Mouse (Mus musculus) left cerebral cortex, adult 6 months (tissue): ENCODE results near the gene Togaram1. TPM values are rescaled to one million over a fixed set of nuclear protein-coding genes. Genes with fewer than 3 reads are reported as not detected.

Experiments
- long read RNA-seq, 2 experiments: library from polyadenylated mRNA; unstranded; transcript quantifications; one replicate each; pipeline ENCODE4 v2.0.0; 2019 to 2020
- polyA plus RNA-seq: library from polyadenylated mRNA; unstranded; fragments of <200 nt; fragmentation: Nextera tagmentation; gene quantifications from 2 replicates; pipeline ENCODE4 v1.2.3, GENCODE M21; 2021

The Togaram1 gene
- polyA plus RNA-seq, result 9.5 and 11.6 TPM in 2 replicates
- long read RNA-seq, experiment 1, full-length matches to known transcripts, result 11 of 71 reads
- long read RNA-seq, experiment 1, partial matches to known transcripts, result 52 of 71 reads
- long read RNA-seq, experiment 1, other reads (novel, unspliced or antisense), result 8 of 71 reads
- long read RNA-seq, experiment 2, transcript Togaram1-205 (1 exons, 1,815 nt), result major isoform, 6 of 29 reads
- long read RNA-seq, experiment 2, partial matches to known transcripts, result 22 of 29 reads
- long read RNA-seq, experiment 2, other reads (novel, unspliced or antisense), result 1 of 29 reads

DNA sequence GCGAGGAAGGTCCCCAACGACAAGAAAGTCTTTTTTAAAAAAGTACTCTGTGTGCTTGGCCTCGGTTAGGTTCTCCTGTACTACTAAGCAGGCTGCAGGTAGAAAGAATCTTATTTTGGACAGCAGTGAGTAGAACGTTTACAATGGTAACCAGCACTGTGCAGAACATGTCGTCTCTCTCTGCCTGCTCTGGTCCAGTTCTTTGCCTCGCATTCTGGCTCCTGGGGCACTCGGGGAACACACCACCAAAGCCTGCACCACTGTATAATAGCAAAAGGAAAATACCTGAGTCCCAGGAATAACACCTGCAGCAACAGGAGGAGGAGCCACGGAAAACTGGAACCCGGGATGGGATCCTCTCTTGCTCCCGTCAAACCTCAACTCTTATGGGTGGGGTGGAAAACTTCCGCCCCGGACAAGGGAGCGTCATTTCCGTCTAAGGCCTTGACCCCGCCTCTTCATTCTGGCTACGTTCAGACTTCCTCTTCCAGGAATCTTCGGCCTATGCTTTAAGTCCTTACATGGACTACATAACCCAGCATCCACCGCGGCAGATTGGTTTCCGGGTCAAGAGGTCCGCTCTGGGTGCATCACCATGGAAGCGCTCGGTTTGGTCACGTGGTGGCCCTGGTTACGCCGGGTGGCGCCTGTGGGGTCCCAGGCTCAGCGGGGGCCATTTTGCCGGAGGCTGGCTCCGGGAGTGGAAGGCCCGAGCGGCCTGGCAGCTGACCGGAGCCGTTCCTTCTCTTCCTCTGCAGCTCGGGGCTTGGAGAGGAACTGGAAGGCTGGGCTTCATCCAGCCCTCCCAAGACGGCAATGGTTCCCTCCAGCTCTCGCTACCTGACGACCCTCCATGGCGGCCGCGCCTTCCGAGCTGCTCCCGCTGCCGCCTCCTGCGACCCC is at the start of gene Togaram1, which contains the start of gene Klhl28:
Gene Togaram1 (plus strand): TSS at position 681 of the 903 bp plus-strand sequence.
Gene Klhl28 (minus strand): TSS at position 411 of the 903 bp plus-strand sequence.

DNA sequence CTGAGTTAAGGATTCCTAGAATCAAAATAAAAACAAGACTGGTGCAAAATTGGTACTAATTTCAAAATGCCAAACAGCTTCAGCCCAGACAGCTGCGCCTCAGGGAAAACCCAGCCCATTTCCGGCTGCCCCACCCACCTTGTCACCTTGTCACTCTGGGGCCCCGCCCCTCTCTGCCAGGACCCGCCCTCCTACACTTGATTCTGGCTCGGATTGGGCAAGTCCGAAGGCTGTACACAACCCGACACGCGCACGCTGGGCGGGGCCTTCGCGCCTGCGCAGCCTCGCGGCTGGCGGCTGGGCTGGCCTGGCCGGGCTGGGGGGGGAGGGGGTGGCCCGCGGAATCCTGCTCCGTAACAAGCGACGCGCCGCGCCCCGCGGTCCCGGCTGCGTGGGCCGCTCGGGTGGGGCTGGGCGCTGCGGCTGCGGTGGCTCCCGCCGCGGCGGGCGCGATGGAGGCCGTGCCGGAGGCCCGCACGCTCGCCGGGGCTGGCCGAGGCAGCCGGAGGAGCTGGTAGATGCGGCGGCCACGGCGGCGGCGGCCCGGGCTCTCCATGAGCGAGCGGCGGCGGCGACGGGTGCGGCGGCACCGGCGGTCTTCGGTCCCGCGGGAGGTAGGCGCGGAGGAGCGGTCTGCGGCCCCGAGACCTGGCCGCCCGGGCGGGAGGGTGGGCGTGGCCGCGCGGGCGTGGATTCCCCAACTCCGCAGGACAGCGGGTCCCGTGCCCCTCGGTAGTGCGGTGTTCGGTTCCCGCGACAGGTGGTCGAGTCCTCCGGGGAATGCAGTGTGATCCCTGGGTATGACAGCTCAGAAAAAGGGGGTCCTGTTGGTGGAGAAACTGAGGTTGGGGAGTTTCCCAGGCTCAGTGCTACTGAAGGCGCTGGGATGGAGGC is 47.8 kb upstream of the Togaram1 start, which contains the start of gene Gm527:
Gene Gm527 (plus strand): TSS at position 329 of the 894 bp plus-strand sequence.

DNA sequence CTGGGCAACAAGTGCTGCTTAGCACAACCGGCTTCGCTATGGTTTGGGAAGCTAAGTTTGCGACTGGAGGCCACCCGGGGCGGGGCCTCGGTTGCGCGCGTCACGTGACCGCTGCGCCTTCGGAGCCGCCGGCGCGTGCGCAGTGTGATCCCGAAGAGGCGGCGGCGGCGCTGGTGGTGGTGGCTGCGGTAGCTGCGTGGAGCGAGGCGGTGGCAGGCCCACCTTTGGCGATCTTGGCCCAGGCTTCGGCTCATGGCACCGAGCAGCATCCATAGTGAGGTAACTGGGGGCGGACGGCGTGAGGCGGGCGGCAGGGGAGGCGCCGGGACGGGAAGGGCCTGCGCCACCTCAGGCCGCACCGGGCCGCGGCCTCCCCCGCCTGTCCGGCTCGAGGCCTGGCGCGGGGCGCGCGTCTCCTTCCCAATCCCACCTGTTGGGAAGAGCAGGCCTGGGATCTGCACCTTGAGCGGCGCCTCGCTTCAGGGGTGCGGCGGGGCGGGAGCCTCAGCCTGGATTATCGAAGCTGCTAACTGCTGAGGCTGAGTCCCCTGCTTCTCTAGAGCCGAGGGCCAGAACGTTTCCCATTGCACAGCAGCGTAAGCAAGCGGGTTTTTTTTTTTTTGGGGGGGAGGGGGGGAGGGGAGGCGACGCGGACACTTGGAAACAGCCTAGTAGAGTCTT is 70.7 kb downstream of the Togaram1 start, which contains the start of gene Prpf39:
Gene Prpf39 (plus strand): TSS at position 144 of the 681 bp plus-strand sequence.

Other genes with a start within 250 kb of the Togaram1 start
- gene Gm527, start 47.9 kb upstream of the Togaram1 start, polyA plus RNA-seq, result 0.50 and 1.8 TPM in 2 replicates
- 4.4 and 5.8 TPM in 2 replicates for gene Klhl28, start 270 bp upstream of the Togaram1 start, polyA plus RNA-seq
- gene Prpf39, start 70.5 kb downstream of the Togaram1 start, polyA plus RNA-seq, result 6.8 and 8.8 TPM in 2 replicates
- gene Fkbp3, start 108.2 kb downstream of the Togaram1 start, polyA plus RNA-seq, result 588 and 750 TPM in 2 replicates
- 2.2 and 3.4 TPM in 2 replicates for gene Fancm, start 109.8 kb downstream of the Togaram1 start, polyA plus RNA-seq
- gene Mis18bp1, start 206.8 kb downstream of the Togaram1 start, polyA plus RNA-seq, result 0.19 and 0.33 TPM in 2 replicates